In the genomic region with DNA sequence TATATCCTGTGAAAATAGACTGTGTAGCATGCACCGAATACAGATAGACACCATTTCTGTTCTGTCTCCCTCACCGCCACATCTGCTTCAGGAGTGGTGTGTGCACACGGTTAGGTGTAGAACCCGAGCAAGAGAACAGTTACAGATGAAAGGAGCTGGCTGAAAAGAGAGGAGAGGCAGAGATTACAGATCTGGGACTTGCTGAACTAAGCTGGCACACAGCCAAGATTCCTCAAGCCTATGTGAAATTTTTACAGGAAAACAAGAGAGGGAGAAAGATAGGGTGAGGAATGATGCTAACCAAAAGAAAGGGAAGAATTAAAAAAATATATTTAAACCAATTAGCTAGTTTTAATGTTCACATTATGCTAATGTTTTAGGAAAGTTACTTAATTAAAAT, we compare ENCODE assay signal across 13 mouse cellular contexts. TPM values are rescaled to one million over a fixed set of nuclear protein-coding genes. Genes with fewer than 3 reads are reported as not detected.
DNase-seq lines count a peak whose midpoint lies in the region; ATAC-seq and TF ChIP-seq lines count a peak whose summit lies in the region.
"Had no signal": no experiment of that assay in that cellular context is flagged by ENCODE, and none has a peak within 500 bp of the region (broad histone marks: within the 10 kb centered on the region; RNA-seq: fewer than 3 reads in every experiment).

No protein-coding gene starts in this region.

- no peaks in the 10 kb centered on the region; the same call in 1 of the 2 replicates for H3K4me1 ChIP-seq in forebrain, embryonic 11.5 days (replicated peaks; ENCODE audit: control insufficient read depth, insufficient read depth, low read length)
- peaks cover 13% of the 10 kb centered on the region for H3K4me1 ChIP-seq in forebrain, embryonic 16.5 days (replicated peaks; ENCODE audit: control insufficient read depth, insufficient read depth, low read length)
- 0 out of 2 replicates have a peak, but pooled peaks cover 3% of the 10 kb centered on the region for H3K4me1 ChIP-seq in kidney, postnatal 0 days (replicated peaks; ENCODE audit: insufficient read depth, low read length)
- peaks cover 15% of the 10 kb centered on the region for H3K4me1 ChIP-seq in kidney, embryonic 16.5 days (ENCODE audit: insufficient read depth, low read length)
- H3K4me1 ChIP-seq in midbrain, embryonic 14.5 days (ENCODE audit: control insufficient read depth, insufficient read depth, low read length) = peaks cover 5% of the 10 kb centered on the region
- peaks cover 16% of the 10 kb centered on the region for H3K4me1 ChIP-seq in midbrain, embryonic 10.5 days

- H3K9me3 ChIP-seq in forebrain, embryonic 11.5 days (ENCODE audit: control insufficient read depth, low read length) = no peaks in the 10 kb centered on the region
- no peaks in the 10 kb centered on the region for H3K9me3 ChIP-seq in forebrain, embryonic 16.5 days (ENCODE audit: control insufficient read depth, low read length)
- no peaks in the 10 kb centered on the region for H3K9me3 ChIP-seq in kidney, postnatal 0 days (replicated peaks; ENCODE audit: low read length)
- no peaks in the 10 kb centered on the region for H3K9me3 ChIP-seq in kidney, embryonic 16.5 days (ENCODE audit: low read length)
- no peaks in the 10 kb centered on the region for H3K9me3 ChIP-seq in midbrain, embryonic 14.5 days (ENCODE audit: control insufficient read depth, low read length)
- no peaks in the 10 kb centered on the region for H3K9me3 ChIP-seq in midbrain, embryonic 10.5 days (replicated peaks)

- no peak overlapping the region for H3K4me2 ChIP-seq in forebrain, embryonic 11.5 days (ENCODE audit: low read depth, low read length, severe bottlenecking)
- no peak overlapping the region for H3K4me2 ChIP-seq in forebrain, embryonic 16.5 days (ENCODE audit: low read length)
- no peak overlapping the region for H3K4me2 ChIP-seq in kidney, postnatal 0 days (ENCODE audit: low read length)
- no peak overlapping the region for H3K4me2 ChIP-seq in kidney, embryonic 16.5 days (replicated peaks; ENCODE audit: low read depth, low read length)
- H3K4me2 ChIP-seq in midbrain, embryonic 14.5 days (ENCODE audit: low read length) = no peak overlapping the region

- DNase-seq in forebrain, embryonic 11.5 days (ENCODE audit: low spot score) = peak; percentile 55
- peak; percentile 77 for DNase-seq in kidney, postnatal 0 days (ENCODE audit: low spot score)
- peak; percentile 72 for DNase-seq in midbrain, embryonic 14.5 days
- no peak for DNase-seq in midbrain, embryonic 10.5 days (ENCODE audit: low spot score)
- peak; percentile 77 for DNase-seq in brain, embryonic 14.5 days (ENCODE audit: low read depth)
- DNase-seq in layer of hippocampus, adult 8-10 months (ENCODE audit: low spot score in 2 of 2) = no peak
- DNase-seq: cerebellum, adult 8-10 months; heart, postnatal 36 days had no signal

- ATAC-seq in forebrain, embryonic 11.5 days (replicated peaks; ENCODE audit: low FRiP score) = no peak
- ATAC-seq in forebrain, embryonic 16.5 days = no peak
- ATAC-seq in kidney, postnatal 0 days (replicated peaks; ENCODE audit: low FRiP score, low read depth) = no peak
- ATAC-seq in kidney, embryonic 16.5 days (ENCODE audit: low FRiP score, low TSS enrichment) = no peak
- ATAC-seq in midbrain, embryonic 14.5 days (ENCODE audit: low FRiP score, low TSS enrichment) = no peak

- H3K36me3 ChIP-seq in forebrain, embryonic 11.5 days (ENCODE audit: control insufficient read depth, insufficient read depth, low read length) = no peaks in the 10 kb centered on the region
- H3K36me3 ChIP-seq in forebrain, embryonic 16.5 days (ENCODE audit: control insufficient read depth, insufficient read depth) = no peaks in the 10 kb centered on the region
- H3K36me3 ChIP-seq in kidney, postnatal 0 days (ENCODE audit: insufficient read depth, low read length) = no peaks in the 10 kb centered on the region
- no peaks in the 10 kb centered on the region for H3K36me3 ChIP-seq in kidney, embryonic 16.5 days (ENCODE audit: insufficient read depth, low read length)
- H3K36me3 ChIP-seq in midbrain, embryonic 14.5 days (ENCODE audit: control insufficient read depth, insufficient read depth, low read length) = no peaks in the 10 kb centered on the region
- no peaks in the 10 kb centered on the region for H3K36me3 ChIP-seq in midbrain, embryonic 10.5 days

- TF ChIP-seq POLR2A in brain, embryonic 14.5 days (IDR thresholded peaks at IDR 0.05; ENCODE audit: borderline replicate concordance, extremely low read depth, insufficient read depth, insufficient read length, poor library complexity, severe bottlenecking) = no peak

- no peaks in the 10 kb centered on the region for H3K27me3 ChIP-seq in forebrain, embryonic 11.5 days (ENCODE audit: control insufficient read depth, insufficient read depth, low read length)
- no peaks in the 10 kb centered on the region for H3K27me3 ChIP-seq in forebrain, embryonic 16.5 days (replicated peaks; ENCODE audit: control insufficient read depth, insufficient read depth, low read length)
- no peaks in the 10 kb centered on the region for H3K27me3 ChIP-seq in kidney, postnatal 0 days (ENCODE audit: insufficient read depth, low read length)
- no peaks in the 10 kb centered on the region for H3K27me3 ChIP-seq in kidney, embryonic 16.5 days (ENCODE audit: insufficient read depth, low read length)
- H3K27me3 ChIP-seq in midbrain, embryonic 14.5 days (ENCODE audit: control insufficient read depth, insufficient read depth, low read length) = no peaks in the 10 kb centered on the region
- peaks cover 14% of the 10 kb centered on the region for H3K27me3 ChIP-seq in midbrain, embryonic 10.5 days (ENCODE audit: low read depth, poor library complexity, severe bottlenecking)

- whole genome bisulfite sequencing in forebrain, embryonic 11.5 days = 65% methylated on average over 4 of the region's 4 CpGs
- WGBS in forebrain, embryonic 16.5 days = 34% methylated on average over 4 of the region's 4 CpGs
- 47% methylated on average over 4 of the region's 4 CpGs for WGBS in kidney, postnatal 0 days
- WGBS in kidney, embryonic 16.5 days = 45% methylated on average over 4 of the region's 4 CpGs
- WGBS in midbrain, embryonic 14.5 days = 54% methylated on average over 4 of the region's 4 CpGs
- WGBS in midbrain, embryonic 10.5 days = 85% methylated on average over 4 of the region's 4 CpGs

- no peak overlapping the region for H3K9ac ChIP-seq in forebrain, embryonic 11.5 days (ENCODE audit: low read length)
- H3K9ac ChIP-seq in forebrain, embryonic 16.5 days (replicated peaks; ENCODE audit: low read depth, low read length) = no peak overlapping the region
- H3K9ac ChIP-seq in kidney, postnatal 0 days (ENCODE audit: low read depth, low read length) = no peak overlapping the region
- no peak overlapping the region for H3K9ac ChIP-seq in kidney, embryonic 16.5 days (replicated peaks; ENCODE audit: low read length)
- no peak overlapping the region for H3K9ac ChIP-seq in midbrain, embryonic 14.5 days (replicated peaks; ENCODE audit: low read length)

- no peak for TF ChIP-seq CTCF in kidney, postnatal 0 days (IDR thresholded peaks at IDR 0.05; ENCODE audit: low read depth)
- no peak for TF ChIP-seq CTCF in brain, embryonic 14.5 days (IDR thresholded peaks at IDR 0.05; ENCODE audit: borderline replicate concordance, extremely low read depth, insufficient read depth, insufficient read length)

- no peak overlapping the region for H3K27ac ChIP-seq in forebrain, embryonic 11.5 days (ENCODE audit: low read depth, low read length)
- no peak overlapping the region for H3K27ac ChIP-seq in forebrain, embryonic 16.5 days (ENCODE audit: low read length)
- no peak overlapping the region for H3K27ac ChIP-seq in kidney, postnatal 0 days
- no peak overlapping the region for H3K27ac ChIP-seq in kidney, embryonic 16.5 days (ENCODE audit: low read length)
- H3K27ac ChIP-seq in midbrain, embryonic 14.5 days (replicated peaks; ENCODE audit: low read depth, low read length) = no peak overlapping the region
- no peak overlapping the region for H3K27ac ChIP-seq in midbrain, embryonic 10.5 days (replicated peaks)

- H3K4me3 ChIP-seq in forebrain, embryonic 11.5 days (ENCODE audit: low read depth, low read length) = no peak overlapping the region
- no peak overlapping the region for H3K4me3 ChIP-seq in forebrain, embryonic 16.5 days (replicated peaks; ENCODE audit: low read length)
- H3K4me3 ChIP-seq in kidney, postnatal 0 days (replicated peaks; ENCODE audit: low read depth, low read length) = no peak overlapping the region
- no peak overlapping the region for H3K4me3 ChIP-seq in kidney, embryonic 16.5 days (ENCODE audit: low read length)
- no peak overlapping the region for H3K4me3 ChIP-seq in midbrain, embryonic 14.5 days (replicated peaks; ENCODE audit: low read depth, low read length)
- no peak overlapping the region for H3K4me3 ChIP-seq in midbrain, embryonic 10.5 days
- H3K4me3 ChIP-seq: erythroblast, embryonic 14.5 days had no signal

RNA-seq across cellular contexts. Expression of gene Fer, which starts 1.9 kb away (rescaled TPM):
- 36.3 and 40.3 TPM in 2 replicates for polyA plus RNA-seq in forebrain, embryonic 11.5 days (2014; fragmentation: Nextera tagmentation; extraction: Ambion mirVana)
- polyA plus RNA-seq in forebrain, embryonic 16.5 days (2015; fragmentation: Nextera tagmentation; extraction: Ambion mirVana) = 34.2 and 36.7 TPM in 2 replicates
- polyA plus RNA-seq in kidney, postnatal 0 days (2015; fragmentation: Nextera tagmentation; extraction: Ambion mirVana) = 24.1 and 26.2 TPM in 2 replicates
- polyA plus RNA-seq in kidney, embryonic 16.5 days (2015; fragmentation: Nextera tagmentation; extraction: Ambion mirVana) = 35.1 and 36.1 TPM in 2 replicates
- 31.0 and 39.5 TPM in 2 replicates for polyA plus RNA-seq in midbrain, embryonic 14.5 days (2014; fragmentation: Nextera tagmentation; extraction: Ambion mirVana)
- 28.5 and 30.9 TPM in 2 replicates for polyA plus RNA-seq in midbrain, embryonic 10.5 days (2016; fragmentation: Nextera tagmentation; extraction: Ambion mirVana)
- 9.9 and 14.9 TPM in 2 replicates for polyA plus RNA-seq in brain, embryonic 14.5 days (2012; rRNA removed)
- 10 to 100 TPM; 30.9 to 34.4 (median 32.5) TPM for total RNA-seq in layer of hippocampus, adult 8-10 months (2022)

RNA-seq across cellular contexts. Expression of gene A930002H24Rik, which starts 2.6 kb away (rescaled TPM):
- 2.1 and 4.1 TPM in 2 replicates for polyA plus RNA-seq in forebrain, embryonic 11.5 days (2014; fragmentation: Nextera tagmentation; extraction: Ambion mirVana)
- polyA plus RNA-seq in forebrain, embryonic 16.5 days (2015; fragmentation: Nextera tagmentation; extraction: Ambion mirVana) = 2.8 and 3.0 TPM in 2 replicates
- polyA plus RNA-seq in kidney, postnatal 0 days (2015; fragmentation: Nextera tagmentation; extraction: Ambion mirVana) = 5.3 and 6.4 TPM in 2 replicates
- 3.4 and 4.9 TPM in 2 replicates for polyA plus RNA-seq in kidney, embryonic 16.5 days (2015; fragmentation: Nextera tagmentation; extraction: Ambion mirVana)
- polyA plus RNA-seq in midbrain, embryonic 14.5 days (2014; fragmentation: Nextera tagmentation; extraction: Ambion mirVana) = 2.3 and 3.1 TPM in 2 replicates
- polyA plus RNA-seq in midbrain, embryonic 10.5 days (2016; fragmentation: Nextera tagmentation; extraction: Ambion mirVana) = 1.7 and 2.2 TPM in 2 replicates
- polyA plus RNA-seq in brain, embryonic 14.5 days (2012; rRNA removed) = 2.4 and 3.9 TPM in 2 replicates
- 1 to 10 TPM in 1 of 4 experiments, not detected in 3; 1.5 TPM for total RNA-seq in layer of hippocampus, adult 8-10 months (2022)
- total RNA-seq: gastrocnemius, adult 8-10 months; heart, postnatal 36 days; left cerebral cortex, postnatal 14 days had no signal

Comparison
In these comparisons a context has a peak if more than half of its experiments do, and no peak if none do; other contexts are left out.
1. DNase-seq: peak in forebrain, embryonic 11.5 days (single experiment), kidney, postnatal 0 days (single experiment), midbrain, embryonic 14.5 days (single experiment) and brain, embryonic 14.5 days (single experiment); none in midbrain, embryonic 10.5 days (single experiment) and layer of hippocampus, adult 8-10 months (0 of 2).